Mouse (Mus musculus) neural tube, embryonic 15.5 days (tissue): ENCODE results near the gene Plcb4. TPM values are rescaled to one million over a fixed set of nuclear protein-coding genes. Genes with fewer than 3 reads are reported as not detected.

Experiments
- ATAC-seq: fragments of 200-750 bp; cut with Nextera tagmentation; 2 replicates; pipeline ENCODE4 v1.8.0; 2017; ENCODE audit warnings: mild to moderate bottlenecking, moderate TSS enrichment, moderate library complexity; ENCODE audit not compliant: low FRiP score
- H3K27ac ChIP-seq: fragments of 300-500 bp; sonication (generic); replicated peaks from 2 replicates; pipeline ENCODE4 v1.5.1; 2015; ENCODE audit warnings: mild to moderate bottlenecking, inconsistent platforms
- H3K27me3 ChIP-seq: fragments of 300-500 bp; sonication (generic); replicated peaks from 2 replicates; pipeline ENCODE4 v1.6.1; 2015; ENCODE audit warnings: inconsistent platforms
- H3K36me3 ChIP-seq: fragments of 300-500 bp; sonication (generic); 2 replicates; pipeline ENCODE4 v1.6.1; 2015; ENCODE audit warnings: inconsistent platforms
- H3K4me1 ChIP-seq: fragments of 300-500 bp; sonication (generic); 2 replicates; pipeline ENCODE4 v1.6.1; 2015; ENCODE audit warnings: inconsistent platforms
- H3K4me2 ChIP-seq: fragments of 300-500 bp; sonication (generic); 2 replicates; pipeline ENCODE4 v1.6.1; 2015; ENCODE audit warnings: inconsistent platforms, mild to moderate bottlenecking, moderate library complexity
- H3K4me3 ChIP-seq: fragments of 300-500 bp; sonication (generic); replicated peaks from 2 replicates; pipeline ENCODE4 v1.5.1; 2015; ENCODE audit warnings: mild to moderate bottlenecking, inconsistent platforms
- H3K9ac ChIP-seq: fragments of 300-500 bp; sonication (generic); replicated peaks from 2 replicates; pipeline ENCODE4 v1.6.1; 2015; ENCODE audit warnings: mild to moderate bottlenecking, inconsistent platforms
- H3K9me3 ChIP-seq: fragments of 300-500 bp; sonication (generic); replicated peaks from 2 replicates; pipeline ENCODE4 v1.6.1; 2016; ENCODE audit warnings: inconsistent platforms
- WGBS: fragments of 180-500 bp; shearing (Covaris S2); methylation state at CpG from one replicate; pipeline ENCODE4 v1.1.7; 2015; ENCODE audit warnings: mixed read lengths; 5-methylcytosine and 5-hydroxymethylcytosine counted together
- polyA plus RNA-seq: library from polyadenylated mRNA; unstranded; fragments of >200 nt; fragmentation: Nextera tagmentation; extraction: Ambion mirVana; gene quantifications from 2 replicates; pipeline ENCODE4 v1.2.1, GENCODE M21; 2015

Gene Plcb4
- polyA plus RNA-seq, 1 experiment from 2014 or later: 35.5 TPM

- Histone ChIP-seq H3K9ac (no peak overlapping the region), H3K27ac (no peak overlapping the region), H3K27me3 (no peaks in the 10 kb centered on the region), H3K9me3 (no peaks in the 10 kb centered on the region), H3K36me3 (no peaks in the 10 kb centered on the region), H3K4me2 (no peak overlapping the region), H3K4me3 (no peak overlapping the region), H3K4me1 (no peaks in the 10 kb centered on the region)
- 69% methylated on average over 8 of the region's 8 CpGs for WGBS
- ATAC-seq: no peak
Observed at GRCm38 (mm10) chr2:135676978-135677501, 18.2 kb downstream of the Plcb4 start.

DNA sequence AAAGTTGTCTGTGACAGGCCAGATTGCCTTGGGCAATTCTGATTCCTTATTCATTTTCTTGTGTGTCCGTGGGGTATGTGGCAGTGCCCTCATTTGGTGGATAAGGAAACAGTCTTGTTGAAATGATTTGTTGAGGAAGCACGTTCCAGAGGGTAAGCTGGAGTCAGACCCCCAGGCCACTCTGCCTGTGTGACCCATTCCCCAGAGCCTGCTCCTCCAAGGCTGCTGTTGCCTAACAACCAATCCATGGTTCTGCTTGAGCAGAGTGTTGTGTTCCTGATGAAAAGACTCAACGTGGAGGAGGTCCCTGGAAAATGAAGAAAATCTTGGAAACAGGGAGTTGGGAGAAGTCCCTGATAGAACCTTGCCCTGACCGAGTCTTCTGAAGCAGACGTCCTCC lies 18.8 kb downstream of the Plcb4 start:
- Histone ChIP-seq H3K36me3 (no peaks in the 10 kb centered on the region), H3K9ac (no peak overlapping the region), H3K27me3 (no peaks in the 10 kb centered on the region), H3K9me3 (no peaks in the 10 kb centered on the region), H3K4me1 (no peaks in the 10 kb centered on the region), H3K4me3 (no peak overlapping the region), H3K27ac (no peak overlapping the region), H3K4me2 (no peak overlapping the region)
- ATAC-seq: no peak
- WGBS: 63% methylated on average over 5 of the region's 5 CpGs

GRCm38 (mm10) chr2:135680001-135680400 lies 21.2 kb downstream of the Plcb4 start:
- no peaks in the 10 kb centered on the region for H3K9me3 ChIP-seq
- no peak overlapping the region for H3K9ac ChIP-seq
- WGBS: 75% methylated on average over 8 of the region's 8 CpGs
- no peak overlapping the region for H3K4me3 ChIP-seq
- no peak for ATAC-seq
- H3K4me2 ChIP-seq: no peak overlapping the region
- H3K36me3 ChIP-seq: no peaks in the 10 kb centered on the region
- no peaks in the 10 kb centered on the region for H3K4me1 ChIP-seq
- no peak overlapping the region for H3K27ac ChIP-seq
- no peaks in the 10 kb centered on the region for H3K27me3 ChIP-seq

GRCm38 (mm10) chr2:135680406-135681134 lies 21.8 kb downstream of the Plcb4 start:
- Histone ChIP-seq H3K9me3 (no peaks in the 10 kb centered on the region), H3K4me1 (no peaks in the 10 kb centered on the region), H3K4me2 (no peak overlapping the region), H3K36me3 (no peaks in the 10 kb centered on the region), H3K27me3 (no peaks in the 10 kb centered on the region), H3K4me3 (no peak overlapping the region), H3K9ac (no peak overlapping the region), H3K27ac (no peak overlapping the region)
- no peak for ATAC-seq
- WGBS: 81% methylated on average over 5 of the region's 5 CpGs

GRCm38 (mm10) chr2:135683684-135684440 lies 25.1 kb downstream of the Plcb4 start:
- no peak overlapping the region for H3K27ac ChIP-seq
- H3K27me3 ChIP-seq: no peaks in the 10 kb centered on the region
- no peak overlapping the region for H3K4me2 ChIP-seq
- WGBS: 79% methylated on average over 10 of the region's 10 CpGs
- H3K4me1 ChIP-seq: no peaks in the 10 kb centered on the region
- no peak for ATAC-seq
- no peaks in the 10 kb centered on the region for H3K36me3 ChIP-seq
- no peak overlapping the region for H3K9ac ChIP-seq
- H3K9me3 ChIP-seq: no peaks in the 10 kb centered on the region
- no peak overlapping the region for H3K4me3 ChIP-seq

GRCm38 (mm10) chr2:135686692-135687091 lies 27.9 kb downstream of the Plcb4 start:
- 80% methylated on average over 4 of the region's 4 CpGs for WGBS
- H3K27me3 ChIP-seq: no peaks in the 10 kb centered on the region
- H3K4me3 ChIP-seq: no peak overlapping the region
- no peaks in the 10 kb centered on the region for H3K4me1 ChIP-seq
- no peak overlapping the region for H3K4me2 ChIP-seq
- no peak overlapping the region for H3K27ac ChIP-seq
- no peak overlapping the region for H3K9ac ChIP-seq
- H3K36me3 ChIP-seq: no peaks in the 10 kb centered on the region
- no peaks in the 10 kb centered on the region for H3K9me3 ChIP-seq
- no peak for ATAC-seq

DNA sequence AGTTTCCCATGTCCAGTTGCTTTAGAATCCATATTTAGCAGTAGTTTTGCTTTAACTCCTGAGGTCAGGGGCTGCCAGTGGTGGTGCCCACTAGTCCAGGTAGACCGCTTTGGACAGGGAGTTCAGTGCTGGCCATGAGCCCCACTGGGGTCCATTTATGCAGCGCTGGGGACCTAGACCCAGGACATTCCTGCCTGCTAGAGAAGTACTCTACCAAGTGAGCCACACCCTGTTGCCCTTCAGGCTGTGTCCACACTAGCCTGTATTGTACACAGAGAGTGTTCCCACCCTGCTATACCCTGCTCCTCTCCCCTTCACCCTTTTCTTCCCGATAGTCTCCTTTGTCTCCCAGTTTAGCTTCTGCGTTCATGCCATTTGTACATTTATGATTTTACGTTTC lies 28.8 kb downstream of the Plcb4 start:
- H3K9me3 ChIP-seq: no peaks in the 10 kb centered on the region
- no peak overlapping the region for H3K4me3 ChIP-seq
- no peak for ATAC-seq
- 84% methylated on average over 5 of the region's 5 CpGs for WGBS
- H3K9ac ChIP-seq: no peak overlapping the region
- no peaks in the 10 kb centered on the region for H3K36me3 ChIP-seq
- H3K4me2 ChIP-seq: no peak overlapping the region
- no peaks in the 10 kb centered on the region for H3K27me3 ChIP-seq
- peaks cover 4% of the 10 kb centered on the region; the same call in 1 of the 2 replicates for H3K4me1 ChIP-seq
- H3K27ac ChIP-seq: no peak overlapping the region

DNA sequence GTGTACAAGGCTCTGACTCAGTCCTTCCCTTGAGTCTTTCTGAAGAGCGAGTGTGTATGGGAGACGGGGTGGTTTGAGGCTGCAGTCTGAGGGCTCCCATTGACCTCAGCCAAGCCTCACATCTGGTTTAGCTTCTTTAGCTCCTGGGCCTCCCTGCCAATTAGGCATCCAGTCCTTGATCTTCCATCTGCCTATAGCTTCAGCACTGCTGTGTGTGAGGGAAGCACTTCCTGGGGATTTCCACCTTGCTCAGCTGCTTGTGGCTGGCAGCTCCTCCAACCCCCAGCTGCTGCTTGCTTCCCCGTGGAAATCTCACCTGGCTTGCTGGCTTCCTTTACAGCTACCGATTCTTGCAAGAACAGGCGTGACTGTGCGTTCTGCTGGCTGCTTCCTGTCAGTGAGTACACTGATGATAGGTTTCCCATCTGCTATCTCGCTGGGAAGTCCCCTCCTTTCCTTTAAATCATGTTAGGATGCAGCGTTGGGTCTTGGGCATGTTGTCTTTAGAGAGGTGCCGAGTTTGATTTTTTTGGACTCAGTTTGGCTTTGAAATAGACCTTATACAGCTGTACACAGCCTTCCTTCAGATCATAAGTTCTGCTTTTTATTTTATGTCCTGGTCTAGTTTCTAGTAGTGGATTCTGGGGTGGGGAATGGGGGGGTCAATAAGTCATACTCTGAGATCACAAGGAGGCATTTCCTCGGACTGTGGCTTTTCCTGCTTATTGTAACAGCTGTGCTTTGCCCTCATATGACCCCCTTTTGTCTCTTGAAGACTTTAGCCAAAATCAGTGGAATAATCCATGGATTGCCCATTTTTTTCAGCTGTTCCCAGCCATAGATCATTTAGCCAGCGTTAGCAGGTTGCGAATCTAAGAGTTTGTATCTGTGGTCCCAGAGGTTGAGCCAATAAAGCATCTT lies 34.0 kb downstream of the Plcb4 start:
- no peaks in the 10 kb centered on the region for H3K9me3 ChIP-seq
- no peaks in the 10 kb centered on the region for H3K27me3 ChIP-seq
- H3K27ac ChIP-seq: peak overlapping the region; percentile 28; the same call in 1 of the 2 replicates
- 66% methylated on average over 12 of the region's 12 CpGs for WGBS
- no peaks in the 10 kb centered on the region for H3K36me3 ChIP-seq
- no peak overlapping the region for H3K4me3 ChIP-seq
- peaks cover 9% of the 10 kb centered on the region; the same call in 1 of the 2 replicates for H3K4me1 ChIP-seq
- H3K9ac ChIP-seq: no peak overlapping the region
- no peak for ATAC-seq
- H3K4me2 ChIP-seq: no peak overlapping the region

DNA sequence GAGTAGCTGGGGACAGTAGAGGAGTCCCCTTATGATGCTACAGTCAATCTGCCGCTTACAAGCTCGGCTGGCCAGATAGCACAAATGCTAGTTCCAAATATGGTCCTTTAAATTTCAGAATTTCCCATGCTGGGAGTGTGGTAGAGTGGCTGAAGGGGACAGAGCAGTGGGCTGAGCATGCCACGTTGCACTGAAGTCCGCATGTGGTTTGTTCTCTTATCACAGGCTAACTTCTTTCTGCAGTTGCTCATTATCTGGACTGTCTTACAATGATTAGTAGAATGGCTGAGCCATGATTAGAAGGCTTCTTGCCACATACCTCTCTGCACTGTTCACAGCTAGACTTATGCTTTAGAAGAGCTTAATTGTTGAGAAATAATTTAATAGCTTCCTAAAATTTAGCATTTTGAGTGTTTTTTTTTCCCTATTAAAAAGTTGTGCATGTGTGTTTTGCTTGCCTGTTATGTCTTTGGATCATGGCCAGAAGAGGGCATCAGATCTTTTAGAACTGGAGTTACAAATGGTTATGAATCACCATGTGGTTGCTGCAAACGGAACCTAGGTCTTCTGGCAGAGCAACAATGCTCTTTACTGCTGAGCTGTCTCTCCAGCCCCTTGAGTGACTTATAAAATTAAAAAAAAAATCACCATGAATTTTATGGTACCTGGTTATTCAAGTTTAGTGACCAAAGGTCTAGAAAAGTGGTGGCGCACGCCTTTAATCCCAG lies 42.0 kb downstream of the Plcb4 start:
- Histone ChIP-seq H3K4me1 (no peaks in the 10 kb centered on the region), H3K9ac (no peak overlapping the region)
- no peak for ATAC-seq

GRCm38 (mm10) chr2:135704673-135705072 lies 45.9 kb downstream of the Plcb4 start:
- H3K36me3 ChIP-seq: no peaks in the 10 kb centered on the region
- H3K4me2 ChIP-seq: no peak overlapping the region
- H3K9ac ChIP-seq: no peak overlapping the region
- no peaks in the 10 kb centered on the region for H3K9me3 ChIP-seq
- H3K27me3 ChIP-seq: no peaks in the 10 kb centered on the region
- ATAC-seq: no peak
- H3K27ac ChIP-seq: no peak overlapping the region
- WGBS: 89% methylated on average over 5 of the region's 5 CpGs
- H3K4me1 ChIP-seq: 0 out of 2 replicates have a peak, but pooled peaks cover 4% of the 10 kb centered on the region
- no peak overlapping the region for H3K4me3 ChIP-seq

More for the DNA sequence above, 42.0 kb downstream of the Plcb4 start:
- H3K36me3 ChIP-seq: no peaks in the 10 kb centered on the region
- H3K4me2 ChIP-seq: no peak overlapping the region
- H3K27me3 ChIP-seq: no peaks in the 10 kb centered on the region
- WGBS: 88% methylated on average over 7 of the region's 7 CpGs
- no peaks in the 10 kb centered on the region for H3K9me3 ChIP-seq
- H3K27ac ChIP-seq: no peak overlapping the region
- H3K4me3 ChIP-seq: no peak overlapping the region

GRCm38 (mm10) chr2:135707305-135707704 lies 48.5 kb downstream of the Plcb4 start:
- no peak for ATAC-seq
- no peak overlapping the region for H3K27ac ChIP-seq
- H3K27me3 ChIP-seq: no peaks in the 10 kb centered on the region
- no peak overlapping the region for H3K9ac ChIP-seq
- H3K4me2 ChIP-seq: no peak overlapping the region
- H3K9me3 ChIP-seq: no peaks in the 10 kb centered on the region
- peaks cover 21% of the 10 kb centered on the region for H3K4me1 ChIP-seq
- H3K4me3 ChIP-seq: no peak overlapping the region
- 93% methylated on average over 2 of the region's 2 CpGs for WGBS
- no peaks in the 10 kb centered on the region for H3K36me3 ChIP-seq
